Mouse (Mus musculus) kidney, adult 18-20 months (tissue): ENCODE data around the gene Poldip3.
A peak's percentile ranks its signal among the peaks of the same experiment; 100 is the strongest.
"Not testable (repeated sequence)": the region's sequence is repeated elsewhere in the genome, so short reads cannot be mapped to it uniquely, and the experiment has no call there.

ENCODE experiments used
- DNase-seq: peaks from one replicate; pipeline ENCODE4 v3.0.0; 2021

The Poldip3 gene

DNA sequence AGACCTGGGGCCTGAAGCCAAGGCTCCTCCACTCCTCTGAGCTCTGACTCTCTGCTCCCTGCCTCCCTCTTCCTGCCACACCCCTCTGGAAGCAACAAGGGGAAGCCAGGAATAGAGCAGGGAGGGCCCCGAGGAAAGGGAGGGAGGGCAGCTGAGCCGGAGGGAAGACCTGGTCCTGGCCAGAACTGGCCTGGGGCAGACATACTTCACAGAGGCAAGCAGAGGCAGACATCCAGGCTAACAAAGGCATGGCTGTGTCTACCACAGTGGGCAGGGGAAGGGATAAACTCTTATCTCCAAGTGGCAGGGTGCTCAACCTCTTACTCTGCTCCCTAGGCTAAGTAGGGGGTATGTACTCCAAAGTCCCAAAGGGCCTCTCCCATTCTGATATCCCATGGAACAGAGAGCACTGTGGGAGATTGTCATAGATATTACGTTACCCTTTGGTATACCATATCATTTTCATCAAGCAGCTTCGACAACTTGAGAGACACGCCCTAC lies 15.8 kb upstream of the Poldip3 start:
- peak; percentile 46 for DNase-seq

DNA sequence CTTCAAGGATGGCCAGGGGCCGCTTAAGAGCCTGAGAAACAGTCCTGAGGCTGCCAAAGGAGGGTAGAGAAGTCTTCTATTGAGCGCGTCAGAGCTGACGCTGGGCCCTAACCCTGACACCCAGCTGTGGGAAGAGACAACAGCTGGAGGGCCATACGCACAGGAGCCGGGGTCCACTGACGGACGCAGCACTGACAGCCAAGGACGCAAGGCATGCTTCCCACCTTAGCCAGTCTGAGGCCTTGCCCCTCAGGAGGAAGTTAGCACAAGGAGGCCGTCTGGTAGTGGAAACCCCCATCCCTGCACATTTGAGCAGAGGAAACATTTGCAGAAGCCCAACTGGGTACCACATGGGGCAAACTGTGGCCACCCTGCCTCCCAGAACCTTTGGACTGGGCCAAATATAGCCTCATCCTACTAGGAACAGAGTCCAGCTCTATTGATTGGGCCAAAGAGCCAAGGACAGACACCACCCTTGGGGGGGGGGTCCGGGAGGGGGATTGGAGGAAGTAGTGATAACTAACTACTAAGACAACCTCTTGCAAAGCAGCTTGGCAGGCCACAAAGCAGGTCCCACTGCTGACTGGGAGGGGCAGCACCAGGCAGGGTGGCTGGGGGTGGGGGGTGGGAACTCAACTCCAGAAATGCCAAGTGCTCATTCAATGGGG lies 13.8 kb upstream of the Poldip3 start:
- no peak for DNase-seq

DNA sequence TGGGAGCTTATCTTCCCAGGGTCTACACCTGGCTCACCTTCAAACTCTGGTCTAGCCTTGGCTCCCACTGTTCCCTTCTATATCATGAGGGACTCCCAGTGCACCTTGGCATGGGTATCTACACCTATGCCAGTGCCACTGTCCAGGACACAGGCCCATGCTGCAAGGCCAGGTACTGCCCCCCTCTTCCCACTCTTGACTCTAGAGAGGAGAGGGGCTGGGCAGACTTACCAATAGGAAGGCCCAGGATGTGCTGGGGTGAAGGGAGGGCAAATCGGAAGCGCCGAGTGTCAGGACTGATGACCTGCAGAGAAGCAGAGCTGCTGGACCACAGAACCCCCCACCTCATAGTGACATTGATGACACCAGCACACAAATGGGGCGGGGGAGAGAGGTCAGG lies 12.8 kb upstream of the Poldip3 start:
- DNase-seq, result no peak

DNA sequence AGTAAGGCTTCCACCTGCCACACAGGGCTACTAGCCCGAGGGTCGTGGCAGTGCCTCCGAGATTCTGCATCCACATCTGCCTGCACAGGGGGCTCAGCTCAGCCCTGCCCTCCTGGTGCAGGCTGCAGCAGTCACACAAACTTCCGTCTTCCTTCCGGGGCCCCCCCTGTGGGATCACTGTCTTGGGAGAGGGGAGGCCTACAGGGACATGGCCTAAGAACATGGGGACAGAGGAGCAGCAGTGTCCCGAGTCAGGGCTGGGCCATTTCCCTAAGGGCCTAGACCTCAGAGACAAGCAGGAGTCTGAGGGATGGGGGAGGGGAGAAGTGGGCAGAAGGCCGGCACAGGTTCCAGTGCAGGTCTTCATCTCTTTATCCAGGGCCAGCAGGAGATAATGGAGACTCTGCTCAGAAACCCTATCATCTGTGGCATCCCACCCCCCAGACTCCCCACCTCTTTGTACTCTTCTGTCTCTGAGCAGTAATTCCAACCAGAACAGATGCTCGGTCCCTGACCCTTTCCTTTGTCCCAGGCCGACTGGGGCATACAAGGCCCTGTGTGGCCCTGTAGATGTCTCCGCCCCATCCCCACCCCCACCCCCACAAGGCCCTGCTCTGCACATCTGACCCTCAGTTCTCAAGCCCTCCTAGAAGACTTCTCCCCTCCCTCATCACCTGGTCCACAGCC lies 12.0 kb upstream of the Poldip3 start:
- no peak for DNase-seq

DNA sequence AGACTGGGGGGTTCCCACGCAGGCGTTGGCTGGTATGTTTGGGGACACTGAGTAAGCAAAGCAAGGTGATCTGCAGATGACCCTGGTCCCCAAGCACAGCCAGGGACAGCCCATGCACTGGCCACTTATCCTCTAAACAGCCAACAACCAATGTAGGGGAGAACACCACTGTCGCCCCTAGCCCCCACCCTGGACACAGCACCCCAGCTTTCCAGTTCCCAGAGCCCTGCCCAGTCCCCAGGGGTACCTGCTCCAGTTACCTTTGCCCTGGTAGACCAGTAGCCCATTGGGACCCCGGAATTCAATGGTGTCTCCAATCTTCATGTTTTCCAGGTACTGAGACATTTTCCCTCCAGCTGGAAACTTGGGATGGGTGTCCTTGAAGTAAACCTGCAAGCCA lies 11.4 kb upstream of the Poldip3 start:
- DNase-seq, result no peak

DNA sequence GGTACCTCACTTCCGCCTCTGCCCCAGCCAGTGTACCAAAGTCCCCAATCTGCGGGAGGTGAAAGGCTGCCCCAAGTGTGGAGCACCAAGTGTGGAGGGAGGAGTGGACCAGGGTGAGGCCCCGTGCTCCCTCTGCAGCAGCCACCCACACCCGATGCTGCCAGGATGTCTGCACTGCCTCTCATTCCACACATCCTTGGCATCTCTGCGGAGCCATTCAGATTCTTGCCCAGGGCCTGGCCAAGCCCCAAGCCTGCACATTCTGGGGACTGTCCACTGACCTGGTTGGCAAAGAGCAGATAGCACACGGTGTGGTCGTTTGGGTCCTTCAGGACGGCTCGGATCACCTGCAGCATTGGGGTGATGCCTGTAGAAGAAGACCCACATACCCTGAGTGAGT lies 10.6 kb upstream of the Poldip3 start:
- DNase-seq, result no peak

DNA sequence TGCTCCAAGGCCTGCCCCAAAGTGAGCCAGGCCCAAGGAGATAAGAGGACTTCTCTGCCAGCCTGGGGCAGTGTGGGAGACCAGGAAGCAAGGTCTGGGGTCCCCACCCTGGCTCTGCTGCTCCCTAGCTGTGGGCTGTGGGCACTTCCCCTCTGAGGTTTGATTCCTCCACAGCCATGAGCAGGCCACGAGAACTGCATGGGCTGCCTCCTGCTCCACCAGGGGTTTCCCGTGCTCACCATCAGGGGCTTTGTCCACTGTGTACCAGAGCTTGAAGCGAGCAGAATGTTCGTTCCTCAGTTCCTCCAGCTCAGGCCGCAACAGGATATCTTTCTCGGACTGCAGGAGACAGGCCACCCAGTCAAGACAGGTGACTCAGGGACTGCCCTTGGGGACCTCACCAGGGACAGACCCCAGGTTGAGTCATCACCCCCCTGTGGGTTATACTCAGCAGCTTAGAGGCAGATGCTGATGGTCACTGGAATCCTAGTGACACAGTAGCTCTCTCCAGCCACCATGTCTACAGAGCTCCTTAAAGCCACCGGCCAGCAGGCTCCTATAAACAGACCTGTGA lies 9.5 kb upstream of the Poldip3 start:
- DNase-seq, result no peak

DNA sequence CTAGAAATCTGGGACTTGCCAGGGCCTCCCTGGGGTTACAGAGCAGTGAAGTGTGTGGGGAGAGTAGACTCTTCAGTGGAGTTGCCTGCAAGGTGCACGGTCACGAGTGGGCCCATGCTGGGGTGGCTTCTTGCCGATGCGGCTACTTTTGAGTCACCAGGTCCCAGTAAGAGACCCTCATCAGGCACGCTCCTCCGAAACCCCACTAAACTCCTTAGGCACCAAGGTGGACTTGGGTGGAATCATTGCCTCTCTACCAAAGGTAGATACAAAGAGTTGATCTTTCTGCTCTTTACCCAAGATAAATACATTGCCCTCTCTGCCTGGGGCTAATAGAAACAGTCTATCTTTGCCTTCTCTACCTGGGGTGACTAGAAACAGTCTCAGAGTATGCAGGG lies 8.5 kb upstream of the Poldip3 start:
- no peak for DNase-seq

DNA sequence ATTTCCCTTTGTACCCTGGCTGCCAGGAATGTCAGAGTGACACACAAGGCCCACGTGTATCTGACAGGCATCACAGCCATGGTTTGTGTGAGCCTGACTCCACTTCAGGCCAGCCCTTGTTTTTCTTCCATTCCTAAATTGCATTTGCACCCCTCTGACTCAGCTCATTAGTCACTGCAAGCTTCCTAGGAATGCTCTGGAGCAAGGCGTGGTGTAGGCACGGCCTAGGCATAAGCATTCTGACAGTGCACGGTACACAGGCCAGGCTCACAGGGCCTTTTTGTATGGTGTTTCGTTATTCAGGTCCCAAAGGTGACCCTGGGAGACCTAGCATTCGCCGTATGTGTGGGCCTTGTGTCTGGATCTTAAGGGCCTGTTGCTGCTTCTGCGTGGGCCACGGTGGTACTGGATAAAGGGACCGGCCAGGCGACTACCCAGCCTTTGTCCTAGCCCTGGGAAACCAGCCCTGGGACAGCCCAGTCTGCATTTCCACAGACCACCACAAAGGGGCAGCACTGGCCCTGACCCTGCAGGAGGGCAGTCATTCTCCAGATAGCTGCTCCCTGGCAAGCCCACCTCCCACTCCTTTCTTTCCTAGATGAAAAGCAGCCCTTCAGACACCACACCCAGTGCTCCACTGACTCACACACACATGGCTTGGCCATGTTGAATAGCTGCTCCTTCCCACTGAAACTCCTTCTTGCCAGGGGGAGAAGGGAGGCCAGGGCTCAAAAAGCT lies 7.9 kb upstream of the Poldip3 start:
- DNase-seq, result peak; percentile 75

DNA sequence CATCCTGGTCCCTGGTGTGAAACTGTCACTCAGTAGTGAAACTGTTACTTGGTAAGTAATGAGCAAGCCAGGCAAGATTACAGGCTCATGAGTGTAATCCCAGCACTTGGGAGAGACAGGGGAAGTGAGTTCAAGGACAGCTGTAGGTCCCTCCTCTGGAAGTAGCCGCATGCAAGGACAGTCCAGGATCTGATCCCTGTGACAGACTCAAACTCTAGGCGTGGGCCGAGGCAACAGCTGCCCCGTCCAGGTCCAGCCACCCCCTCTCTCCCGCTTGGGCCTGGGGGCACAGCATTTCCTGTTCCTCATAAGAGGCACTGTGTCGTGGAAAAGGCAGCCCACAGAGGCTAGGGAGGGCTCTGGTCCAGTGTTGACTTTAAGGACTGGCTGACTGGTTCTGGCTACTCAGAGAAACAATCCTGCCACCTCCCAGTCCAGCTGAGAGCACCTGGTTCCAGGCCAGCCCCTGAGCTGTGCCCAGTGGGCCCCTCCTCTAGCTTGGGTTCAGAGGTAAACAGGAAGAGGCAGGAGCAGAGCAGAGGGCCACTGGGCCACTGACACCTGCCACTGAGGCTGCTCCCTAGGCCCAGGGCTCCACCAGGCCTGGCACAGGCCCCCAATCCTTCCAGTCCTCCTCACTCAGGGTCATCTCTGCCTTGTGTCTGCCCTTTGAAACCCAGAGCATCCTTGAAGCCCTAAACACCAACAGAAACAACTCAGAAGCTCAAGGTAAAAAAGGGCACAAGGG lies 6.7 kb upstream of the Poldip3 start:
- no peak for DNase-seq

DNA sequence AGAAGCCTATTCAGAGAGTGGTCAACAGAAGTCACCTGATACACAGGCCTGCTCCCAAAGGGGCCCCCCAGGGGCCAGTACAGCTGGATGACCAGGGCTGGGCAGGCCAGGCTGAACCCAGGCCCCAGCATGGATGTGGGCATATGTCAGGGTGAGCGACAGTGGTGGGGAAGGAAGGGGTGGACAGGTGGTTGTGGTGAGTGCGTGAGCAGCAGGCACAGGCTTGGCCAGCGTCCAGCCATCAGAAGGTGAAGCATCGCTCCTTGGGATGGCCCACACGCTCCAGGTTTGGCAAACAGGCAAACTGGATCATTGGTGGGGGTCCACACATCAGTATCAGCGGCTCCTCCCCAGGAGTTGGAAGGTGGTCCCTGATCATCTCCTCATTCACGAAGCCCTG lies 5.1 kb upstream of the Poldip3 start:
- no peak for DNase-seq

DNA sequence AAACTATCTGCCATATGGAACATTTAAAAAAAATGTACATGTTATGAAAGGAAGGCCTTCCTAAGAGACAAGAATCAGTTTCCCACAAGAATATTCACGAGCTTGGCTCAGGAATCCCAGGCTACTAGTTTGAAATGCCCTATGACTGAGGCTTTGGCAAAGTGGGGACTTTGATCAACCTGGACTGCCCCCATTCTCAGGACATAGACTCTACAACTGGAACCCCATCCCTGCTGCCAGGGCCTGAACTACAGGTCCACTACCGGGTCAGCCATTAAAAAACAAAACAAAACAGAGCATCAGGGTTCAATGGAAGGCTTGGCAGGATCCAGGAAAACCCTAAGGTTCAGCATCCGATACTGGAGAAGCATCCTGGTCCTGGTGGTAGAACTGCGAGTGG lies 1.5 kb upstream of the Poldip3 start:
- no peak for DNase-seq

DNA sequence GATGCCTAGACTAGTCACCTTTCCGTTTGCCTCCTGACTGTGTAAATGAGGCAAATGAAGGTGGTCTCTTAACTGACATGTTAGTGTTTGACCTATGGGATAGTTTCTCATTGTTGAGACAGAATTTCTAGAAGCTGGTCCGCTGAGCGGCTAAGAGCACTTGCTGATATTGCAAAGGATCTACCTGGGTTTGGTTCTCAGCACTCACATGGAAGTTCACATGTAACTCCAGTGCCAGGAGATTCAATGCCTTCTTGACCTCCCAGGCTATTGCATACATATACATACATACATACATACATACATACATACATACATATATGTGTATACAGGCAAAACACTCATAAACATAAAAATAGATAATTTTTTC lies 874 bp upstream of the Poldip3 start:
- no peak for DNase-seq

DNA sequence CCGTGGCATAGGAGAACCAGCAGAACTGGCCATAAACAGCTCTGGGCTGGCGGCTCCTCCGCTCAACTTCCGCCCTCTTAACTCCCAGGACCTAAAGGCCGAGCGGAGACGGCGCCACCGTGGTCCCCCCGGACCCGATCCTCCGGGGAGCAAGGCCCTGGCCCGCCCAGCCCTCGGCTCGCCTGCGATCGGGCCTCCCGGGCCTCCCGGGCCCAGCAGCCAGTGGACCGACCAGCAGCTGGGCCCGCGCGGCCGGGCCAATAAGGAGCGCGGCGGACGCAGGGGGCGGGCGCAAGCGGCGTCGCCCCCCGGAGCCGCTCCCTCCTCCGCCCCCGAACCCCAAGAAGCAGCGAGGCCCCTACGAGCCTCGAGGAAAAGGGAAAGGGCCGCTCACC lies 386 bp downstream of the Poldip3 start:
- no peak for DNase-seq

DNA sequence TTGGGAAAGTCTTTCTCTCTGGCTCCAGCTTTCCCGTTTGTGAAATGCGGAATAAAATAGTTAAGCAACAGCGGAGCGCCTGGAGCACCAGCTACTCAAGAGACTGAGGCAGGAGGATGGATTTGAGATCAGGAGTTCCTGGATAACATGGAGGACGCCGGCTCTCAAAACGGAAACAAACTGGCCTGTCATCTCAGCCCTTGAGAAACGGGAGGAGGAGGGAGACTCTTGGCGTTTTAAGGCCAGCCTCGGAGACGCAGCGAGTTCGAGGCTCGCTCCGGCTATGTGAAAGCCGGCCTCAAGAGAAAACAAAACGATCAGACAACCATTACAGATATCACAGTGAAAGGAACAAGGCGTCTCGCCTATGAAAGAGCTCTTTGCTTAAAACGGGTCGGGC lies 789 bp downstream of the Poldip3 start:
- no peak for DNase-seq

DNA sequence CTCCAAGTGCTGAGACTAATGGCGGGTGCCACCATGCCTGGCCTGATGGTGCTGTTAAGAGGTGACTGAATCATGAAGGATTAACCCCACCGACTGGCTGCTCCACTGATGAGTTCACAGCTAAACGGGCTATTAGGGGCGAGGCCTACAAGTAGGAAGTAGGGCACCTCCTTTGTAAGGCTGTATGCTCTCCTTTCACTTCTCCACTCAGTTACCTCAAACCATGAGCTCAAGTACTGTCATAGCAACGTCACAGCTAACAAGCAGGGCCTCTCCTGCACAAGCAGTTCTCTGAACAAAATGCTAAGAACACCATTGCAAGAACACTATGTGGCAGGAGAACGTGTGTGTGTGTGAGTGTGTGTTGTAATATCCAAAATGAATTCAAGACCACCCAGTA lies 3.6 kb downstream of the Poldip3 start:
- DNase-seq, result no peak

DNA sequence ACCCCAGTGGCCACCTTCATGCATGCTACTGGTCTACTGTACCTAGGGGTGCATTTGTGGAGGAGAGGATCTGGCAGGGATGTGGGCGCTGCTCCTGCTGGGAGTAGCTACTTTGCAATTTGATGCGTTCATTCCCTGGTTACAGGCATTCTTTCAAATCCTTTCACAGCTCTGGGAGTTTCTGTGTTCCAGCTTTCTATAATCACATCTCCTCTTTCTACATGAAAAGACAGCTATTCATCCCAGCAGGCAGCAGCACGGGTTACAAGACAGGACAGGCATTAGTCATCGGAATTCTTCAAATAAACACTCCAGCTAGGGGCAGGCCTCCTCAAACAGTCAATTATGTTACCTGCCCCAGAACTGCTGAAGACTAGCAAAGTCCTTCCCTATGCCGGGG lies 6.3 kb downstream of the Poldip3 start:
- no peak for DNase-seq

DNA sequence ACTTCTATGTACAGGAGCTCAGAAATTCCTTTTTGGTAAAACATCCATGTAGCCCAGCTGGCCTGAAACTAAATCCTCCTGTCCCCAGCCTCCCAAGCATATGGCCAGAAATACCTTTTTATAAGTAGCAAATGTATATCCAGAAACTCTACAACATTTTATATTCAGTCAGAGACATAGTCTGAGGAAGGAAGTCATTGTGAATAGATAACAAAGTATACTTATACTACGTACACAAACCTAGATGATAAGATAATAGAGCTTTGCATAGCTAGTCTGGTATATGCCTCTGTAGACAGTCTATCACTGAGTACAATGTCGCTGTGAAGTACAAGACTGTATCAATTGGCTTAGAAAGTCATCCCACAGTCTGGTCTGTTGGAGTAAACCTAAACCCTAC lies 13.5 kb downstream of the Poldip3 start:
- DNase-seq, result no peak

DNA sequence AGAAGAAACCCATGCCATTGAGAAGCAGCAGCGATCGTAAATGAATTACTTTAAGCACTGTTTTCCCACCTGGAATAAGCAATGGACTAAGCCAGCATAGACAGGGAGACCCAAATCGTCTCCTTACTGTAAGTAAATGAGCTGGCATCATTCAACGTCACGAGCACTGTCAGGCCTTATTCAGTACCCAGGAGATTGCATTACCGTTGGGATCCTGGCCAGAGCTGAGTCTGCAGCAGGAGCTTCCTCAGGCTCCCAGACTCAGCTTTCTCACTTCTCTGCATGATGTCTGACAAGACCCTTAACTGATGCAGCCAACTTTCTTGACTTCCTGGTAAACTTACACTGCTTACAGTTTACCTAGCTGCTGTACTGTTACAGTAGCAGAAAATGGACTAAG lies 14.5 kb downstream of the Poldip3 start:
- DNase-seq, result no peak

DNA sequence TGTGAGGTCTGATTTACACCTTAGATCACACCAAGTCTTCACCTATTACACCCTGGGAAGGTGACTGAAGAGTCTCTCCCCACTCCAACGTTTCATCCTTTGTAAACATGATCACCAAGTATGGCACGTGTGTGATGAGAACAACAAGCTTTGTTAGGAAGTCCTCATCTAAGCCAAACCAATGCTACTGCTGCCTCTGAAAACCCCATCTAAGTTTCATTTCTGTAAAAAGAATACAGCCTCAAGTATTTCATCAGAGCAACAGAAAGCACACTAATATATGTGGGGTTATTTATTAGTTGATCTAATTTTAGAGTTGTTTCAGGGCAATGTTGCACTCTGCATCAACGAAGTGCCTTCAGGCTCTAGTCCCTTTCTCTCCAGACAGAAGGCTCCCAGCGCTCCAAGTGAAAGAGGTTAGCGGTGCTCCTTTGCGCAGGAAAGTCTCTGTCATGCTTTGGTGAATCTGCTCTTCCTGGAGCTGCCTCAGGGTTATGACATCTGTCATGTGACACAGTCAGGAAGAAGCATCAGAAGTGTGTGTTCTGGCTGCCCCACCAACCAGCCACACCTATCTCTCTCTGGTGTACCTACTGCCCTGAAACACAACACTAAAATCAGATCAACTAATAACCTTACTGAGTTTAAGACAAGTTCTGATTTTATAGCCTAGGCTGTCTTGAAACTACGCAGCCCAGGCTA lies 19.5 kb downstream of the Poldip3 start:
- DNase-seq, result no peak

DNA sequence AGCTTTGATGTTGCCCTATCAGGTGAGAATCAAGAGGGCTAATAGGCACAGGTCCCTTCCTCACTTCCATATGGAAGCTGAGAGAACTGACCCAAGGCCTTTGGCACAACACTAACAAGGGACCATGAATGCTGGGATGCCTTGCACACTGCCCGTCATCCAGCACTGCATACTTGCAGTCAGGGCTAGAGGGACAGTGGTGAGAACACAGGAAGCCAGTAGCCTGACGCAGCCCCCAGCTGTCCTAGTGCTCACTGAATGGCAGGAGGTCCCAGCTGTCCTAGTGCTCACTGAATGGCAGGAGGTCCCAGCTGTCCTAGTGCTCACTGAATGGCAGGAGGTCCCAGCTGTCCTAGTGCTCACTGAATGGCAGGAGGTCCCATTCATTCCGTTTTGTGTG lies 22.1 kb downstream of the Poldip3 start:
- not testable (repeated sequence) for DNase-seq

DNA sequence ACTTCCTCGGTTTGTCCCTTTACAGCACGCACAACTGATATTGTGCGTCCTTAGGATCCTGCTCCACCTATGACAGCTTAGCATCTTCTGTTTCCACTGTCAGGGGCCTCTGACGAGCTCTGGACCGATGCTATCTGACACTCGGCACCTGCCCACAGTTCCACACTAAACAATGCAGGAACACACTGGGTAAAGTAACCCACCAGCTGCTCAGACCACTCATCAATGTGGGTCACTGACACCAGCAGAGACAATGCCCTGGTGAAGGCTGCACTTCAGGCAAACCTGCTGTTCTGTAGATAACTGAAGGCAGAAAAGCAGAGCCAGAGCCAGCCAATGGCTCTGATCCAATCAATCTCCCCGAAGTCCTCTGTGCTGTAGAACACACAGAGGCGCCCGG lies 22.6 kb downstream of the Poldip3 start:
- no peak for DNase-seq

DNA sequence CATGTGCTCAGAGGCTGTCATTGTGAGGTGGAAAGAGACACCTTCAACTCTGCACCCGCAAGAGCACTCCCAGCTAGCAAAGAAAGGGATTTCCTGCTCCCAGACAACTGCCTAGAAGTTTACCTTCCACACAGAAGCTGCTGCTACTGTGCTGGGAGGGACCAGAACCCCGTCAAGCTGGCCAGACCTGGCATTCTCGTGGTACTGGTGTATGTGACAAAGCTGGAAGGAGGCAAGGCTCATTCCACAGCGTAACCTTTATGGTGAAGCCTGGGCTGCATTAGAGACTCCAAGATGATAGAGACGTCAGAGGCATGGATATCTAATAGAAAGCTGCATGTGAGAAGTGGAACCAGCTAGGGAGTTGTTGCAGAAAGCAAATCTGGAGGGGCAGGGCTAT lies 24.6 kb downstream of the Poldip3 start:
- no peak for DNase-seq
